Mouse (Mus musculus): ENCODE measurements at regions not wholly inside any gene's neighbourhood (a gene's known extent, or its start where the extent isn't known, plus 50 kb on each side); places are given as distances from the start of the nearest gene placed in this dataset.

DNA sequence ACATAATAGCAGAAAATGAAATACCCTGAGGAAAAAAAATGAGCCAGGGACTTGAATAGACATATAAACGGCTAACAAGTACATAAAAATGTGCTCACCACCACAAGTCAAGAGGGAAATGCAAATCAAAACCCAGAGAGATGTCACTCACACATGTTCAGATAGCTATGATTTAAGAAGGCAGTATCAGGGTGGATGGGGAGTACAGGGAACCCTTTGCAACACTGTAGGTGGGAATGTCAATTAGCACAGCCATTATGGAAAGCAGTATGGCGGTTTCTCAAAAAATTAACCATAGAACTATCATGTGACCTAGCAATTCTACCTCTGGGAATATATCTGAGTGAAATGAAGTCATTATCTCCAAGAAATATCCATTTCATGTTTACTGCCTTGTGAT is 337.6 kb downstream of the Ttll7 start:
- WGBS: 69% methylated on average over 2 of the region's 2 CpGs
- H3K27ac ChIP-seq (ENCODE audit: control insufficient read depth, insufficient read depth, low read depth, low read length, poor library complexity): no peak overlapping the region
- TF ChIP-seq CTCF (IDR thresholded peaks at IDR 0.05; ENCODE audit: control insufficient read depth, insufficient read depth, low read length) (no peak), POLR2A (IDR thresholded peaks at IDR 0.05; ENCODE audit: borderline replicate concordance, control insufficient read depth, low read depth, low read length) (no peak)
- no peaks in the 10 kb centered on the region for H3K4me1 ChIP-seq (ENCODE audit: control insufficient read depth, insufficient read depth, low read length)
- no peak overlapping the region for H3K4me3 ChIP-seq (replicated peaks; ENCODE audit: control insufficient read depth, low read depth, low read length)

DNA sequence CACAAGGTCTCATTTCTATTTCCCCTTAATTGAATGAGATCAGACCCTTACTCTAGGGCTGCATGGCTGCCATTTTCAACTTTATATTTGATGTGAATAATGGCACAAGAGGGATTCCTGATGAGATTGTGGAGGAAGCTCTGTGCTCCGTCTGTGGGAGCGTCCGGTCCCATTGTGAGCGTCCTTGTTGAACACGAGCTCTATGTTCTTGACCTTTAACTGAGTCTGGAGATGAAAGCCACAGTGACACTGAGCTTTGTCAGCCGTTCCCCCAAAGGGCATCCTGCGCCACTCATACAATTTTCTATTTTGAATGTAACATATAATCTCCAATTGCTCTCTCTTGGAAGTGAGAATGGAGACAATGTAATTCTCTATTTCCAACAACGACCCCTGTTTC is 344.5 kb downstream of the Ttll7 start:
- Histone ChIP-seq H3K4me3 (replicated peaks; ENCODE audit: control insufficient read depth, low read depth, low read length) (no peak overlapping the region), H3K4me1 (ENCODE audit: control insufficient read depth, insufficient read depth, low read length) (no peaks in the 10 kb centered on the region), H3K27ac (ENCODE audit: control insufficient read depth, insufficient read depth, low read depth, low read length, poor library complexity) (no peak overlapping the region)
- WGBS: 82% methylated on average over 8 of the region's 8 CpGs
- no peak for TF ChIP-seq POLR2A (IDR thresholded peaks at IDR 0.05; ENCODE audit: borderline replicate concordance, control insufficient read depth, low read depth, low read length)
- no peak for TF ChIP-seq CTCF (IDR thresholded peaks at IDR 0.05; ENCODE audit: control insufficient read depth, insufficient read depth, low read length)

DNA sequence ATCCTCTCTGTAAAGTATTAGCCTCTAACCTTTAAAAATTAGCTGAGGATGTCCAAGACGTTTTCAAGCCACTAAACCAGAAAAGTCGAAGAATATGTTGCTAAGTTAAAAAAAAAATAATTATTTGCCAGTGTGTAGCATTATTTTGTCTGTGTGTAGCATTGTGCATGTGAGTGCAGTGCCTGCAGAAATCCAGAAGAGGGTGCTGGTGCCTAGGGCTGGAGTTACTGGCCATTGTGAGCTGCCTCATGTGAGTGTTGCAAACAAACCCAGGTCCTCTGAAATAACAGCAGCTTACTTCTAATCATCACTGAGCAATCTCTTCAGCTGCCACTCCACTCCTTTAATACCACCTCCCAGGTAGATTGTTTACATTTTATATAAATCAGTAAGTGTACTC is 345.0 kb downstream of the Ttll7 start:
- Histone ChIP-seq H3K4me3 (replicated peaks; ENCODE audit: control insufficient read depth, low read depth, low read length) (no peak overlapping the region), H3K4me1 (ENCODE audit: control insufficient read depth, insufficient read depth, low read length) (no peaks in the 10 kb centered on the region), H3K27ac (ENCODE audit: control insufficient read depth, insufficient read depth, low read depth, low read length, poor library complexity) (no peak overlapping the region)
- TF ChIP-seq POLR2A (IDR thresholded peaks at IDR 0.05; ENCODE audit: borderline replicate concordance, control insufficient read depth, low read depth, low read length) (no peak), CTCF (IDR thresholded peaks at IDR 0.05; ENCODE audit: control insufficient read depth, insufficient read depth, low read length) (peak; percentile 35; the same call in 1 of the 2 replicates)
- WGBS: 49% methylated on average over 2 of the region's 2 CpGs

DNA sequence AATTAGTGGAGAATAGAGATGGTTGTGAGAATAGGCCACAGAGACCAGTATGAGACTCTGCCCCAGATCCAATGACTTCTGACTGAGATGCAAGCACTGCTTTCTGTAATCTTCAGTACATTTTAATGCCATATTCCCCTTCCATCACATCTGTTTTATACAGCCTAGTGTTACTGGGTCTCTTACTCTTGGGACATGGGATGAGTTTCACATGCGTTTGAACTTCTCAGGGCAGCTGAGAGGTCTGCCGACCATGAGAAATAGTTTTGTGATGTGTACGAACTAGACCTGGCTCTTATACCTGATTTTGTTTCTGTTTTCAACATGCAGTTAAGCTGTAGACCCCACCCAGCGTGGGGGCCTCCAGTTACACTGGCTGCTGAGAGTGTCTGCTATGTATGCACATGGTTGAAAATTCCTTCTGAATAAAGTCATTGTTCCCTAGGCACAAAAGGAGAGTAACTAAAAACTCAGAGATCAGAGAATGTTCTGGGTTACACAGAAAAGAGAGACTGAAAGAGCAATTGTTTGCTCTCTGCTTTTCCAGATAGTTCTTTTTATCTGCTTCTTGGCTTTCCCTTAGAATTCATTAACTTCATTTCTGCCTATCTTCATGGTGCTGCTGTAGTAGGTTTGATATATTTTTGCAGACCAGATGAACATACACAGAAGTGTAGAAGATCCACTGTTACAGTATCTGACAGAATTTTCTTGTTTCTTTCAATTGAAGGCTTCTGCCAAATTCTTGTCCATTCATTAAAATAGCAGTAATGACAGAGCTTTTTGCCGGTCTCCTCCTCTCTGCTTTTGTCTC is 359.2 kb downstream of the Ttll7 start:
- TF ChIP-seq CTCF (IDR thresholded peaks at IDR 0.05; ENCODE audit: control insufficient read depth, insufficient read depth, low read length) (no peak), POLR2A (IDR thresholded peaks at IDR 0.05; ENCODE audit: borderline replicate concordance, control insufficient read depth, low read depth, low read length) (no peak)
- no peak overlapping the region for H3K27ac ChIP-seq (ENCODE audit: control insufficient read depth, insufficient read depth, low read depth, low read length, poor library complexity)
- 77% methylated on average over 5 of the region's 5 CpGs for WGBS
- H3K4me1 ChIP-seq (ENCODE audit: control insufficient read depth, insufficient read depth, low read length): no peaks in the 10 kb centered on the region
- H3K4me3 ChIP-seq (replicated peaks; ENCODE audit: control insufficient read depth, low read depth, low read length): no peak overlapping the region

DNA sequence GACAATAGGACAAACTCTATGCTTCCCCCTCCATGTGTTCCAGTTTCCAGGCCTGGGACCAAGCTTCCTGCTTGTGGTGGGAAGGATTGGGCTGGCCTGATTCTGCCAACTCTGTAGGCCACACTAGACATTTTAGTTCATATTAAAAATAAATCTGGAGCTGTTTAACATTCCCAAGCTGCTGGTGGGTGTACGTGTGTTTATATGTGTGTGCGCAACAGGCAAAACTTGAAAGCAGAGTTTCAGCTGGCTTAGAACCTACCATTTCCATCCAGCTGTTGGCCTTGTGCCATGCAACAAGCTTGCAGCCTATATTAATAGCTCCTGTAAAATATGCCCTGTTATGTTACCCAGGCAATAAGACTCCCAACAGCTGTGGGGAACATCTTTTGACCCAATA is 376.5 kb downstream of the Ttll7 start:
- no peaks in the 10 kb centered on the region for H3K4me1 ChIP-seq (ENCODE audit: control insufficient read depth, insufficient read depth, low read length)
- H3K4me3 ChIP-seq (replicated peaks; ENCODE audit: control insufficient read depth, low read depth, low read length): no peak overlapping the region
- H3K27ac ChIP-seq (ENCODE audit: control insufficient read depth, insufficient read depth, low read depth, low read length, poor library complexity): no peak overlapping the region
- WGBS: 76% methylated on average over 2 of the region's 2 CpGs
- TF ChIP-seq POLR2A (IDR thresholded peaks at IDR 0.05; ENCODE audit: borderline replicate concordance, control insufficient read depth, low read depth, low read length): no peak
- no peak for TF ChIP-seq CTCF (IDR thresholded peaks at IDR 0.05; ENCODE audit: control insufficient read depth, insufficient read depth, low read length)

DNA sequence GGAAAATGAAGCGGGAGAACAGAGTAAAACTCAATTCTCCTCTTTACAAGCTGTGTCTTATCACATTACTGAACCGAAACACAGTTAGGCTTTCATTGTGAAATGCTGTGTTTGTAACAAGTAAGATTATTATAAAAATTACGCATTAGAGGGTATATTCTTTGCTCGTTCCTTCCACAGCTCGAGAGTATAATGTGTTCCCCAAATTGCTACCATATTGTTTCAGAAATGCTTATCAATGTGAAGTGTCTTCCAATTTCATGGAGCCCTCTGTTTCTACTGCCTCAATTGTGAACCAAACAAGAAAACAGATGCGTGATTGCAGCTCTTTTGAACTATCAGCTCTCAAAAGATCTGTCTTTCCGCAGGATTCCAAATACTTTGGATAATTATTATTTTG is 378.4 kb downstream of the Ttll7 start:
- H3K27ac ChIP-seq (ENCODE audit: control insufficient read depth, insufficient read depth, low read depth, low read length, poor library complexity): no peak overlapping the region
- H3K4me1 ChIP-seq (ENCODE audit: control insufficient read depth, insufficient read depth, low read length): no peaks in the 10 kb centered on the region
- 78% methylated on average over 7 of the region's 7 CpGs for WGBS
- TF ChIP-seq POLR2A (IDR thresholded peaks at IDR 0.05; ENCODE audit: borderline replicate concordance, control insufficient read depth, low read depth, low read length) (no peak), CTCF (IDR thresholded peaks at IDR 0.05; ENCODE audit: control insufficient read depth, insufficient read depth, low read length) (no peak)
- H3K4me3 ChIP-seq (replicated peaks; ENCODE audit: control insufficient read depth, low read depth, low read length): no peak overlapping the region

DNA sequence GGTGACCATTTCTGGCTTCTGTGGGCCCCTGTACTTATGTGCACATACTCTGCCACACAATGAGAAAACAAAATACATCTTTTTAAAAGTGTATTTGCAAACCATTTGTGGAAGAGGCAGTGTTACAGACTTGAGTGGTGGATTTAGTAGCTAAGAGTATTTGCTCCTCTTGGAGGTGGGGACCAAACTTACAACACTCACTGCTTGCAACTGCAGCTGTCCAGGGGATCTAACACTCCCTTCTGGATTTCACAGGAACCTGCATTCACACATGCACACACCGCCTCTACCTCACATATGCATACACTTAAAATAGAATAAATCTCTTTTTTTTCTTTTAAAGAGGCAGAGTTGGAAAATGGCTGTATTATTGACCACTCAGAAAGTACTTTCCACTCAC is 386.2 kb downstream of the Ttll7 start:
- Histone ChIP-seq H3K4me1 (ENCODE audit: control insufficient read depth, insufficient read depth, low read length) (no peaks in the 10 kb centered on the region), H3K4me3 (replicated peaks; ENCODE audit: control insufficient read depth, low read depth, low read length) (no peak overlapping the region), H3K27ac (ENCODE audit: control insufficient read depth, insufficient read depth, low read depth, low read length, poor library complexity) (no peak overlapping the region)
- no peak for TF ChIP-seq CTCF (IDR thresholded peaks at IDR 0.05; ENCODE audit: control insufficient read depth, insufficient read depth, low read length)
- TF ChIP-seq POLR2A (IDR thresholded peaks at IDR 0.05; ENCODE audit: borderline replicate concordance, control insufficient read depth, low read depth, low read length): no peak
- 84% methylated on average over 1 of the region's 1 CpGs for WGBS

DNA sequence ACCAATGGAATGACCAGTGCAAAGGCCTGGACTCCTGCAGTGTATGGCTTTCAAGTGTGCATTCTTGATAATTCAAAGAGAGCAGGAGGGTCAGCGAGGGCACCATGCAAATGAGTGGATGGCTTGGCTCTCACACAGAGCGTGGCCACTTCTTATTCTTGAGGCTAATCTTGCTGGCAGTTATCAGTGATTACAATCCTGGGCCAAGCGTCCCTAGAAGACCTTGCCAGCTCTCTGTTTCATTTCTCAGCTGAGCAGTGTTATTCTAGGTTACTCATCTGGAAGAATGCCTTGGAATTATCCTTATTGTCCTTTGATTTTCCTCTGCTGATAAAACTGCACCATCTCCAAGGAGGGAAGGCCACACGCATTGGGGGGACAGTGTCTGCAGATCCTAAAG is 388.5 kb downstream of the Ttll7 start:
- no peak overlapping the region for H3K4me3 ChIP-seq (replicated peaks; ENCODE audit: control insufficient read depth, low read depth, low read length)
- H3K4me1 ChIP-seq (ENCODE audit: control insufficient read depth, insufficient read depth, low read length): no peaks in the 10 kb centered on the region
- TF ChIP-seq CTCF (IDR thresholded peaks at IDR 0.05; ENCODE audit: control insufficient read depth, insufficient read depth, low read length) (no peak), POLR2A (IDR thresholded peaks at IDR 0.05; ENCODE audit: borderline replicate concordance, control insufficient read depth, low read depth, low read length) (no peak)
- 79% methylated on average over 4 of the region's 4 CpGs for WGBS
- no peak overlapping the region for H3K27ac ChIP-seq (ENCODE audit: control insufficient read depth, insufficient read depth, low read depth, low read length, poor library complexity)
